In genomic region chr15:101320618-101321041, GRCm38 (mm10) we compare ENCODE assay signal across 12 mouse cellular contexts. TPM values are rescaled to one million over a fixed set of nuclear protein-coding genes. Genes with fewer than 3 reads are reported as not detected.
DNase-seq lines count a peak whose midpoint lies in the region; ATAC-seq and TF ChIP-seq lines count a peak whose summit lies in the region.
"Had no signal": no experiment of that assay in that cellular context is flagged by ENCODE, and none has a peak within 500 bp of the region (broad histone marks: within the 10 kb centered on the region; RNA-seq: fewer than 3 reads in every experiment).

No protein-coding gene starts in this region.

- 37% methylated on average over 6 of the region's 6 CpGs for WGBS in heart, embryonic 14.5 days
- WGBS in hindbrain, postnatal 0 days: 72% methylated on average over 6 of the region's 6 CpGs

- H3K27me3 ChIP-seq in heart, embryonic 14.5 days (ENCODE audit: control insufficient read depth, insufficient read depth, low read length): no peaks in the 10 kb centered on the region
- H3K27me3 ChIP-seq in hindbrain, postnatal 0 days (ENCODE audit: insufficient read depth, low read length): no peaks in the 10 kb centered on the region

- no peak overlapping the region for H3K4me3 ChIP-seq in heart, embryonic 14.5 days (ENCODE audit: control insufficient read depth in 1 of 2, insufficient read depth in 1 of 2, low read depth in 1 of 2, low read length in 2 of 2)
- H3K4me3 ChIP-seq in hindbrain, postnatal 0 days (ENCODE audit: low read length): no peak overlapping the region
- H3K4me3 ChIP-seq: erythroblast, embryonic 14.5 days had no signal

- no peak overlapping the region for H3K9ac ChIP-seq in heart, embryonic 14.5 days (ENCODE audit: low read length)
- H3K9ac ChIP-seq in hindbrain, postnatal 0 days (replicated peaks; ENCODE audit: low read length): no peak overlapping the region

- DNase-seq in adrenal gland, adult 2 months: peak; percentile 72
- no peak for DNase-seq in adrenal gland, postnatal 10 days
- peak; percentile 45 for DNase-seq in 3134 (ENCODE audit: extremely low read depth, insufficient read length, low spot score)
- DNase-seq in kidney, postnatal 25 days: peak; percentile 64 to 81
- no peak for DNase-seq in hindbrain, postnatal 0 days (ENCODE audit: low spot score)
- no peak for DNase-seq in layer of hippocampus, adult 18-20 months (ENCODE audit: low spot score in 2 of 2)
- DNase-seq: layer of hippocampus, adult 9-11 months; thymus, postnatal 25 days had no signal

- ATAC-seq in heart, embryonic 14.5 days (ENCODE audit: insufficient number of reproducible peaks, insufficient read depth, low FRiP score, low read depth): peak; percentile 32
- no peak for ATAC-seq in activated CD4-positive, CD25-positive, alpha-beta regulatory T cell, adult 4 months
- ATAC-seq in hindbrain, postnatal 0 days: no peak

- peak overlapping the region; percentile 36 to 74 for H3K27ac ChIP-seq in heart, embryonic 14.5 days (replicated peaks in 1 of 2; ENCODE audit: control insufficient read depth in 1 of 2, insufficient read depth in 1 of 2, low read depth in 2 of 2, low read length in 2 of 2)
- no peak overlapping the region for H3K27ac ChIP-seq in hindbrain, postnatal 0 days
- H3K27ac ChIP-seq: macrophage had no signal

- no peaks in the 10 kb centered on the region for H3K9me3 ChIP-seq in heart, embryonic 14.5 days (ENCODE audit: control insufficient read depth, low read length)
- no peaks in the 10 kb centered on the region for H3K9me3 ChIP-seq in hindbrain, postnatal 0 days (ENCODE audit: low read length)

- no peaks in the 10 kb centered on the region for H3K36me3 ChIP-seq in heart, embryonic 14.5 days (ENCODE audit: control insufficient read depth, insufficient read depth, low read length)
- H3K36me3 ChIP-seq in hindbrain, postnatal 0 days (ENCODE audit: insufficient read depth, low read length): no peaks in the 10 kb centered on the region

- no peak overlapping the region for H3K4me2 ChIP-seq in heart, embryonic 14.5 days (ENCODE audit: low read length)
- no peak overlapping the region for H3K4me2 ChIP-seq in hindbrain, postnatal 0 days (ENCODE audit: low read depth, low read length)

- no peak for TF ChIP-seq CTCF in hindbrain, postnatal 0 days (IDR thresholded peaks at IDR 0.05; ENCODE audit: low read depth)

- peaks cover 12 to 22% of the 10 kb centered on the region in 2 experiments for H3K4me1 ChIP-seq in heart, embryonic 14.5 days (ENCODE audit: control insufficient read depth in 2 of 2, insufficient read depth in 2 of 2, low read length in 2 of 2)
- H3K4me1 ChIP-seq in hindbrain, postnatal 0 days (ENCODE audit: insufficient read depth, low read length): peaks cover 3% of the 10 kb centered on the region; the same call in 1 of the 2 replicates

RNA-seq across cellular contexts. Expression of gene 6030408B16Rik, which starts 27.6 kb away (rescaled TPM):
- under 1 TPM; 0.40 to 0.52 TPM for total RNA-seq in adrenal gland, adult 2 months (2021)
- 1.4 and 2.0 TPM in 2 replicates for polyA plus RNA-seq in adrenal gland, adult 2 months (2012; rRNA removed)
- total RNA-seq in adrenal gland, postnatal 10 days (2021): 1 to 10 TPM; 1.0 to 2.4 TPM
- 0.85 and 1.8 TPM in 2 replicates for polyA plus RNA-seq in heart, embryonic 14.5 days (2014; fragmentation: Nextera tagmentation; extraction: Ambion mirVana)
- under 1 TPM in 1 of 2 experiments, not detected in 1; 0.38 TPM for polyA plus RNA-seq in activated CD4-positive, CD25-positive, alpha-beta regulatory T cell, adult 4 months (2017; shearing (Covaris generic))
- not detected in 2 replicates for total RNA-seq in hindbrain, postnatal 0 days (2014; rRNA removed)
- polyA plus RNA-seq in hindbrain, postnatal 0 days (2015; fragmentation: Nextera tagmentation; extraction: Ambion mirVana): 0.15 and 0.30 TPM in 2 replicates
- total RNA-seq in layer of hippocampus, adult 18-20 months (2021): under 1 TPM; 0.27 to 0.66 TPM
- polyA plus RNA-seq: erythroblast, embryonic 14.5 days; macrophage had no signal

RNA-seq across cellular contexts. Expression of gene Atg101, which starts 36.6 kb away (rescaled TPM):
- total RNA-seq in adrenal gland, adult 2 months (2021): 10 to 100 TPM; 38.6 to 58.8 TPM
- 31.9 and 35.4 TPM in 2 replicates for polyA plus RNA-seq in adrenal gland, adult 2 months (2012; rRNA removed)
- 100 to 1,000 TPM in 1 of 2 experiments, 10 to 100 TPM in 1; 36.6 to 103 TPM for total RNA-seq in adrenal gland, postnatal 10 days (2021)
- polyA plus RNA-seq in heart, embryonic 14.5 days (2014; fragmentation: Nextera tagmentation; extraction: Ambion mirVana): 49.5 and 50.4 TPM in 2 replicates
- polyA plus RNA-seq in activated CD4-positive, CD25-positive, alpha-beta regulatory T cell, adult 4 months (2017; shearing (Covaris generic)): 10 to 100 TPM; 42.8 to 43.6 TPM
- 44.1 and 52.3 TPM in 2 replicates for total RNA-seq in hindbrain, postnatal 0 days (2014; rRNA removed)
- 69.1 and 75.3 TPM in 2 replicates for polyA plus RNA-seq in hindbrain, postnatal 0 days (2015; fragmentation: Nextera tagmentation; extraction: Ambion mirVana)
- 10 to 100 TPM; 53.2 to 57.5 TPM for total RNA-seq in layer of hippocampus, adult 18-20 months (2021)

RNA-seq across cellular contexts. Expression of gene Krt80, which starts 49.3 kb away (rescaled TPM):
- 1 to 10 TPM; 3.6 TPM for total RNA-seq in adrenal gland, adult 2 months (2021)
- 1.9 and 2.3 TPM in 2 replicates for polyA plus RNA-seq in adrenal gland, adult 2 months (2012; rRNA removed)
- total RNA-seq in adrenal gland, postnatal 10 days (2021): under 1 TPM; 0.75 to 0.76 TPM
- polyA plus RNA-seq in heart, embryonic 14.5 days (2014; fragmentation: Nextera tagmentation; extraction: Ambion mirVana): 6.9 and 8.0 TPM in 2 replicates
- not detected for polyA plus RNA-seq in activated CD4-positive, CD25-positive, alpha-beta regulatory T cell, adult 4 months (2017; shearing (Covaris generic))
- total RNA-seq in hindbrain, postnatal 0 days (2014; rRNA removed): 0.43 and 1.2 TPM in 2 replicates
- polyA plus RNA-seq in hindbrain, postnatal 0 days (2015; fragmentation: Nextera tagmentation; extraction: Ambion mirVana): 0.30 and 0.33 TPM in 2 replicates
- under 1 TPM; 0.25 to 0.40 TPM for total RNA-seq in layer of hippocampus, adult 18-20 months (2021)
- polyA plus RNA-seq: erythroblast, embryonic 14.5 days had no signal

Comparison
In these comparisons a context has a peak if more than half of its experiments do, and no peak if none do; other contexts are left out.
1. DNase-seq: peak in adrenal gland, adult 2 months (single experiment), 3134 (single experiment) and kidney, postnatal 25 days (2 of 2); none in adrenal gland, postnatal 10 days (single experiment), hindbrain, postnatal 0 days (single experiment) and layer of hippocampus, adult 18-20 months (0 of 2).